Mouse (Mus musculus) kidney, adult 2 months (tissue): ENCODE data around the gene Ehd4. TPM values are rescaled to one million over a fixed set of nuclear protein-coding genes. Genes with fewer than 3 reads are reported as not detected.

Source experiments
- DNase-seq: peaks from one replicate; pipeline ENCODE4 v3.0.0; 2021
- H3K27ac ChIP-seq: fragments of 200-500 bp; 2 replicates; pipeline ENCODE4 v1.5.1; 2012; ENCODE audit warnings: low read depth, low read length, control low read depth, inconsistent platforms; ENCODE audit not compliant: insufficient read depth
- H3K27me3 ChIP-seq: fragments of 200-500 bp; replicated peaks from 2 replicates; pipeline ENCODE4 v1.6.1; 2012; ENCODE audit warnings: mild to moderate bottlenecking, moderate library complexity, low read length, inconsistent platforms; ENCODE audit not compliant: control insufficient read depth, insufficient read depth
- H3K36me3 ChIP-seq: fragments of 200-500 bp; 2 replicates; pipeline ENCODE4 v1.6.1; 2012; ENCODE audit warnings: mild to moderate bottlenecking, moderate library complexity, low read length, inconsistent platforms; ENCODE audit not compliant: control insufficient read depth, insufficient read depth
- H3K4me1 ChIP-seq: fragments of 200-500 bp; 2 replicates; pipeline ENCODE4 v1.6.1; 2011; ENCODE audit warnings: low read length; ENCODE audit not compliant: control insufficient read depth, insufficient read depth
- H3K4me3 ChIP-seq: fragments of 200-500 bp; 2 replicates; pipeline ENCODE4 v1.5.1; 2011; ENCODE audit warnings: mild to moderate bottlenecking, low read depth, low read length, control low read depth; ENCODE audit not compliant: insufficient read depth
- CTCF ChIP-seq: fragments of 200-500 bp; conservative IDR thresholded peaks from 2 replicates; pipeline ENCODE4 v1.5.1; 2011; ENCODE audit warnings: low read depth, mild to moderate bottlenecking, control low read depth, low read length, moderate library complexity, mixed read lengths; ENCODE audit not compliant: insufficient read depth, insufficient read length
- POLR2A ChIP-seq: fragments of 200-500 bp; IDR thresholded peaks from one replicate; pipeline ENCODE4 v1.6.1; 2011; ENCODE audit warnings: low read depth, low read length, control low read depth
- WGBS: fragments of 180-500 bp; shearing (Covaris S2); methylation state at CpG from one replicate; pipeline ENCODE4 v1.1.7; 2018; 5-methylcytosine and 5-hydroxymethylcytosine counted together
- polyA plus RNA-seq: library from polyadenylated mRNA; depleted of rRNA; stranded (reverse); fragments of >200 nt; gene quantifications from 2 replicates; pipeline ENCODE4 v1.2.3, GENCODE M21; 2012

Ehd4 gene
- polyA plus RNA-seq, 1 experiment = 38.2 TPM

DNA sequence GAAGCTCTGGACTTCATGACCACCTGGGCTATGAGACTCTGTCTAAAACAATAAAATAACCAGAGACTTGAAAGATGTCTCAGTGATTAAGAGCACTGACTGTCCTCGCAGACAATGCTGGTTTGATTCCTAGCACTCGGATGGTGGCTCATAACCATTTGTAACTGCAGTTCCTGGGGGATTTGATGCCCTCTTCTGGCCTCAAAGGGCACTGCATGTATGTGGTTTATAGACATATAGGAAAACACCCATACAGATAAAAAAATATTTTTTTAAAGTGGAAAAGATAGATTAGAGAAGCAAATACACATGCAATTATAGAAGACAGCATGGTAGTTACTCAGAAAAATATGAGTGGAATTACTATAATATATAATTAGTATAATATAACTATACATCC lies 3.2 kb upstream of the Ehd4 start:
- DNase-seq = no peak
- no peaks in the 10 kb centered on the region for H3K27me3 ChIP-seq
- no peaks in the 10 kb centered on the region for H3K36me3 ChIP-seq
- H3K27ac ChIP-seq = no peak overlapping the region
- TF ChIP-seq POLR2A (no peak), CTCF (0 out of 2 replicates have a peak, but pooled peaks have one; percentile 16)
- no peak overlapping the region for H3K4me3 ChIP-seq
- no peaks in the 10 kb centered on the region; the same call in 1 of the 2 replicates for H3K4me1 ChIP-seq
- WGBS = 78% methylated on average over 2 of the region's 2 CpGs

- Histone ChIP-seq H3K36me3 (no peaks in the 10 kb centered on the region), H3K4me3 (peak overlapping the region; percentile 86), H3K27me3 (no peaks in the 10 kb centered on the region), H3K27ac (peak overlapping the region; percentile 60), H3K4me1 (no peaks in the 10 kb centered on the region; the same call in 1 of the 2 replicates)
- TF ChIP-seq CTCF (no peak), POLR2A (no peak)
- peak; percentile 47 for DNase-seq
- 3% methylated on average over 38 of the region's 38 CpGs for WGBS
These were observed 633 bp downstream of the Ehd4 start for GRCm38 (mm10) chr2:120153586-120154360.

DNA sequence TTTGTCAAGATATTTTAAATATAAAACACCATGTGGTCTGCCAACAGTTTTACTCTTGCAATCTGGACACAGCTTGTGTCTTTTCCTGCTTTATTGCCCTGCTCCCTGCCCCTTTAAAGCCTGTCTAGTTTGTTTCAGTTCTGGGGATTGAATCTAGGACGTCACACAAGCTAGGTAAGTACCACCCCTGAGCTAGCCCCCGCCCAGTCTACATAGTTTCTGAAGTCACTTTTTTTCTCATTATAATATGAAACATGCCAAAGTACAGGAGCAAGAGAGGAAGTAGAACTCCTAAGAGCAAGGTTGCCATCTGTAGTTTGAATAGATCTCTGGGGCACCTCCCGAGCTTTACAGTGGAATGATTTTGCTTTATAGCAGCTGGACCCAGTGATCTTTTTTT lies 3.8 kb downstream of the Ehd4 start:
- Histone ChIP-seq H3K4me3 (no peak overlapping the region), H3K27me3 (no peaks in the 10 kb centered on the region)
- 67% methylated on average over 3 of the region's 3 CpGs for WGBS

GRCm38 (mm10) chr2:120149634-120150033 lies 4.8 kb downstream of the Ehd4 start:
- Histone ChIP-seq H3K36me3 (no peaks in the 10 kb centered on the region), H3K4me3 (no peak overlapping the region), H3K27ac (no peak overlapping the region), H3K27me3 (no peaks in the 10 kb centered on the region), H3K4me1 (no peaks in the 10 kb centered on the region; the same call in 1 of the 2 replicates)
- WGBS = 81% methylated on average over 7 of the region's 7 CpGs
- TF ChIP-seq POLR2A (no peak), CTCF (no peak)
- DNase-seq = no peak

More for the DNA sequence above, 3.8 kb downstream of the Ehd4 start:
- no peak for TF ChIP-seq CTCF
- no peak for TF ChIP-seq POLR2A
- no peak overlapping the region for H3K27ac ChIP-seq
- H3K4me1 ChIP-seq = no peaks in the 10 kb centered on the region; the same call in 1 of the 2 replicates
- DNase-seq = no peak
- H3K36me3 ChIP-seq = no peaks in the 10 kb centered on the region

- no peaks in the 10 kb centered on the region for H3K27me3 ChIP-seq
- peak overlapping the region; percentile 20; the same call in 1 of the 2 replicates for H3K27ac ChIP-seq
- 52% methylated on average over 3 of the region's 3 CpGs for WGBS
- no peaks in the 10 kb centered on the region; the same call in 1 of the 2 replicates for H3K4me1 ChIP-seq
- H3K36me3 ChIP-seq = no peaks in the 10 kb centered on the region; the same call in 1 of the 2 replicates
- DNase-seq = no peak
- TF ChIP-seq POLR2A = no peak
- no peak for TF ChIP-seq CTCF
- H3K4me3 ChIP-seq = no peak overlapping the region
These were observed 6.4 kb downstream of the Ehd4 start for GRCm38 (mm10) chr2:120147999-120148398.

- no peaks in the 10 kb centered on the region for H3K27me3 ChIP-seq
- whole genome bisulfite sequencing = 61% methylated on average over 2 of the region's 2 CpGs
- H3K27ac ChIP-seq = peak overlapping the region; percentile 35; the same call in 1 of the 2 replicates
- no peaks in the 10 kb centered on the region; the same call in 1 of the 2 replicates for H3K36me3 ChIP-seq
- no peaks in the 10 kb centered on the region; the same call in 1 of the 2 replicates for H3K4me1 ChIP-seq
- DNase-seq = no peak
- H3K4me3 ChIP-seq = no peak overlapping the region
- no peak for TF ChIP-seq POLR2A
- TF ChIP-seq CTCF = no peak
These were observed 7.0 kb downstream of the Ehd4 start for GRCm38 (mm10) chr2:120147364-120147763.

DNA sequence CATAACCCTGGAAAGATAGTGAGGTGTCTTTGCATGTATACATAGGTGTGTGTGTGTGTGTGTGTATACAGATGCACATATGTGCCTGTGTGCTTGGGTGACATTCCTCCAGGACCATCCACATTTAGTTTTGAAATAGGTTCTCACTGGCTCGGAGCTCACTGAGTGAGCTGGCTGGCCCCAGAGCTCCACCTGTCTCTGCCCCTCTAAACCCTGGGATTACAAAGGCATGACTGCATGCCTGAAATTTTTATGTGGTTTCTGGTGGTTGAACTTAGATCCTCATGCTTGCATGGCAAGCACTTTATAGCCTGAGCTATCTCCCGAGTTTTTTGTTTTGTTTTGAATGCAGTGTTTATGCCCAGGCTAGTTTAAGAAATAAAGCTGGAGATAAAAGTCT lies 7.9 kb downstream of the Ehd4 start:
- no peak for DNase-seq
- H3K27me3 ChIP-seq = no peaks in the 10 kb centered on the region
- H3K4me1 ChIP-seq = no peaks in the 10 kb centered on the region; the same call in 1 of the 2 replicates
- H3K27ac ChIP-seq = no peak overlapping the region
- TF ChIP-seq CTCF (no peak), POLR2A (no peak)
- no peak overlapping the region for H3K4me3 ChIP-seq
- no peaks in the 10 kb centered on the region; the same call in 1 of the 2 replicates for H3K36me3 ChIP-seq
- WGBS = 35% methylated on average over 2 of the region's 2 CpGs
